Mouse (Mus musculus): Measurements from ENCODE around the gene Rps21. TPM values are rescaled to one million over a fixed set of nuclear protein-coding genes. Genes with fewer than 3 reads are reported as not detected.

The Rps21 gene
- polyA plus RNA-seq, 1 experiment from 2014 or later: 852 TPM

GRCm38 (mm10) chr2:180270537-180271255, 13.5 kb downstream of the Rps21 start:
- no peaks in the 10 kb centered on the region for H3K9me3 ChIP-seq (ENCODE audit: control insufficient read depth, low read length)
- DNase-seq (ENCODE audit: low spot score) (no peak), ATAC-seq (replicated peaks; ENCODE audit: low FRiP score) (no peak)
- H3K4me3 ChIP-seq (ENCODE audit: low read depth, low read length): no peak overlapping the region
- H3K27me3 ChIP-seq (replicated peaks; ENCODE audit: control insufficient read depth, insufficient read depth, low read length): no peaks in the 10 kb centered on the region
- H3K36me3 ChIP-seq (ENCODE audit: control insufficient read depth, insufficient read depth, low read length): peaks cover 5% of the 10 kb centered on the region; the same call in 1 of the 2 replicates
- whole genome bisulfite sequencing: 74% methylated on average over 7 of the region's 7 CpGs
- no peak overlapping the region for H3K27ac ChIP-seq (ENCODE audit: low read depth, low read length)
- H3K4me2 ChIP-seq: no peak overlapping the region
- peaks cover 20% of the 10 kb centered on the region for H3K4me1 ChIP-seq (replicated peaks; ENCODE audit: control insufficient read depth, insufficient read depth, low read length)
- H3K9ac ChIP-seq (ENCODE audit: low read depth, low read length): no peak overlapping the region

- Histone ChIP-seq H3K4me2 (peak overlapping the region; percentile 90), H3K27ac (ENCODE audit: low read depth, low read length) (no peak overlapping the region), H3K9me3 (ENCODE audit: control insufficient read depth, low read length) (no peaks in the 10 kb centered on the region), H3K4me3 (ENCODE audit: low read depth, low read length) (peak overlapping the region; percentile 86; the same call in 1 of the 2 replicates), H3K27me3 (replicated peaks; ENCODE audit: control insufficient read depth, insufficient read depth, low read length) (no peaks in the 10 kb centered on the region), H3K36me3 (ENCODE audit: control insufficient read depth, insufficient read depth, low read length) (peaks cover under 1% of the 10 kb centered on the region; the same call in 1 of the 2 replicates), H3K4me1 (replicated peaks; ENCODE audit: control insufficient read depth, insufficient read depth, low read length) (peaks cover 32% of the 10 kb centered on the region), H3K9ac (ENCODE audit: low read depth, low read length) (no peak overlapping the region; the same call in 1 of the 2 replicates)
- no peak for ATAC-seq (replicated peaks; ENCODE audit: low FRiP score)
- no peak for DNase-seq (ENCODE audit: low spot score)
- WGBS: 76% methylated on average over 5 of the region's 5 CpGs
These were observed 14.7 kb downstream of the Rps21 start for GRCm38 (mm10) chr2:180271804-180272395.

- peak overlapping the region; percentile 90 for H3K4me2 ChIP-seq
- peak overlapping the region; percentile 86 for H3K4me3 ChIP-seq (ENCODE audit: low read depth, low read length)
- DNase-seq (ENCODE audit: low spot score) (peak; percentile 69), ATAC-seq (replicated peaks; ENCODE audit: low FRiP score) (peak; percentile 52)
- peaks cover 37% of the 10 kb centered on the region for H3K4me1 ChIP-seq (replicated peaks; ENCODE audit: control insufficient read depth, insufficient read depth, low read length)
- no peaks in the 10 kb centered on the region for H3K36me3 ChIP-seq (ENCODE audit: control insufficient read depth, insufficient read depth, low read length)
- 0% methylated on average over 30 of the region's 37 CpGs for WGBS
- peak overlapping the region; percentile 54; the same call in 1 of the 2 replicates for H3K27ac ChIP-seq (ENCODE audit: low read depth, low read length)
- peak overlapping the region; percentile 93 for H3K9ac ChIP-seq (ENCODE audit: low read depth, low read length)
- H3K9me3 ChIP-seq (ENCODE audit: control insufficient read depth, low read length): no peaks in the 10 kb centered on the region
- no peaks in the 10 kb centered on the region for H3K27me3 ChIP-seq (replicated peaks; ENCODE audit: control insufficient read depth, insufficient read depth, low read length)
These were observed 15.7 kb downstream of the Rps21 start for GRCm38 (mm10) chr2:180272884-180273321.

GRCm38 (mm10) chr2:180273394-180274244, 16.4 kb downstream of the Rps21 start, which contains the start of gene Cables2:
Gene Cables2, minus strand, starts transcription at chr2:180273496.
- Histone ChIP-seq H3K27me3 (replicated peaks; ENCODE audit: control insufficient read depth, insufficient read depth, low read length) (no peaks in the 10 kb centered on the region), H3K36me3 (ENCODE audit: control insufficient read depth, insufficient read depth, low read length) (no peaks in the 10 kb centered on the region), H3K4me1 (replicated peaks; ENCODE audit: control insufficient read depth, insufficient read depth, low read length) (peaks cover 37% of the 10 kb centered on the region), H3K9ac (ENCODE audit: low read depth, low read length) (peak within 1 kb of the TSS; percentile 93), H3K9me3 (ENCODE audit: control insufficient read depth, low read length) (no peaks in the 10 kb centered on the region), H3K27ac (ENCODE audit: low read depth, low read length) (peak within 1 kb of the TSS; percentile 54; the same call in 1 of the 2 replicates), H3K4me2 (peak within 1 kb of the TSS; percentile 90), H3K4me3 (ENCODE audit: low read depth, low read length) (peak within 1 kb of the TSS; percentile 86)
- peak; percentile 94 for ATAC-seq (replicated peaks; ENCODE audit: low FRiP score)
- 6% methylated on average over 67 of the region's 68 CpGs for WGBS
- DNase-seq (ENCODE audit: low spot score): peak; percentile 93

GRCm38 (mm10) chr2:180274523-180274922, 17.3 kb downstream of the Rps21 start:
- Histone ChIP-seq H3K9me3 (ENCODE audit: control insufficient read depth, low read length) (no peaks in the 10 kb centered on the region), H3K4me2 (no peak overlapping the region; the same call in 1 of the 2 replicates), H3K4me1 (replicated peaks; ENCODE audit: control insufficient read depth, insufficient read depth, low read length) (peaks cover 37% of the 10 kb centered on the region), H3K9ac (ENCODE audit: low read depth, low read length) (no peak overlapping the region), H3K4me3 (ENCODE audit: low read depth, low read length) (no peak overlapping the region), H3K27ac (ENCODE audit: low read depth, low read length) (no peak overlapping the region), H3K36me3 (ENCODE audit: control insufficient read depth, insufficient read depth, low read length) (no peaks in the 10 kb centered on the region), H3K27me3 (replicated peaks; ENCODE audit: control insufficient read depth, insufficient read depth, low read length) (no peaks in the 10 kb centered on the region)
- ATAC-seq (replicated peaks; ENCODE audit: low FRiP score) (no peak), DNase-seq (ENCODE audit: low spot score) (no peak)
- WGBS: 75% methylated on average over 2 of the region's 2 CpGs

- ATAC-seq (replicated peaks; ENCODE audit: low FRiP score): peak; percentile 8; the same call in 1 of the 2 replicates
- H3K9me3 ChIP-seq (ENCODE audit: control insufficient read depth, low read length): no peaks in the 10 kb centered on the region
- H3K27me3 ChIP-seq (replicated peaks; ENCODE audit: control insufficient read depth, insufficient read depth, low read length): no peaks in the 10 kb centered on the region
- no peak overlapping the region for H3K9ac ChIP-seq (ENCODE audit: low read depth, low read length)
- H3K27ac ChIP-seq (ENCODE audit: low read depth, low read length): no peak overlapping the region
- no peaks in the 10 kb centered on the region for H3K36me3 ChIP-seq (ENCODE audit: control insufficient read depth, insufficient read depth, low read length)
- H3K4me2 ChIP-seq: peak overlapping the region; percentile 54
- no peak overlapping the region for H3K4me3 ChIP-seq (ENCODE audit: low read depth, low read length)
- 2% methylated on average over 8 of the region's 8 CpGs for WGBS
- H3K4me1 ChIP-seq (replicated peaks; ENCODE audit: control insufficient read depth, insufficient read depth, low read length): peaks cover 37% of the 10 kb centered on the region
- peak; percentile 79 for DNase-seq (ENCODE audit: low spot score)
These were observed 18.7 kb downstream of the Rps21 start for GRCm38 (mm10) chr2:180275836-180276235.

GRCm38 (mm10) chr2:180276385-180276784, 19.2 kb downstream of the Rps21 start:
- Histone ChIP-seq H3K9me3 (ENCODE audit: control insufficient read depth, low read length) (no peaks in the 10 kb centered on the region), H3K4me1 (replicated peaks; ENCODE audit: control insufficient read depth, insufficient read depth, low read length) (peaks cover 37% of the 10 kb centered on the region), H3K36me3 (ENCODE audit: control insufficient read depth, insufficient read depth, low read length) (no peaks in the 10 kb centered on the region), H3K4me3 (ENCODE audit: low read depth, low read length) (no peak overlapping the region), H3K27me3 (replicated peaks; ENCODE audit: control insufficient read depth, insufficient read depth, low read length) (no peaks in the 10 kb centered on the region), H3K9ac (ENCODE audit: low read depth, low read length) (no peak overlapping the region), H3K27ac (ENCODE audit: low read depth, low read length) (no peak overlapping the region; the same call in 1 of the 2 replicates), H3K4me2 (peak overlapping the region; percentile 54)
- ATAC-seq (replicated peaks; ENCODE audit: low FRiP score) (no peak), DNase-seq (ENCODE audit: low spot score) (no peak)
- WGBS: 35% methylated on average over 4 of the region's 4 CpGs

GRCm38 (mm10) chr2:180276851-180277259, 19.7 kb downstream of the Rps21 start:
- WGBS: 34% methylated on average over 8 of the region's 8 CpGs
- Histone ChIP-seq H3K9me3 (ENCODE audit: control insufficient read depth, low read length) (no peaks in the 10 kb centered on the region), H3K4me3 (ENCODE audit: low read depth, low read length) (0 out of 2 replicates have a peak overlapping the region, but pooled peaks have one; percentile 14), H3K4me1 (replicated peaks; ENCODE audit: control insufficient read depth, insufficient read depth, low read length) (peaks cover 34% of the 10 kb centered on the region), H3K27ac (ENCODE audit: low read depth, low read length) (no peak overlapping the region; the same call in 1 of the 2 replicates), H3K27me3 (replicated peaks; ENCODE audit: control insufficient read depth, insufficient read depth, low read length) (no peaks in the 10 kb centered on the region), H3K9ac (ENCODE audit: low read depth, low read length) (no peak overlapping the region), H3K36me3 (ENCODE audit: control insufficient read depth, insufficient read depth, low read length) (no peaks in the 10 kb centered on the region), H3K4me2 (peak overlapping the region; percentile 54)
- DNase-seq (ENCODE audit: low spot score): no peak
- no peak for ATAC-seq (replicated peaks; ENCODE audit: low FRiP score)

Data from liver, embryonic 11.5 days (tissue).